Mouse (Mus musculus) layer of hippocampus, adult 9-11 months (tissue): Measurements from ENCODE around the gene Tmem107.
A peak's percentile ranks its signal among the peaks of the same experiment; 100 is the strongest.

Source experiments
- DNase-seq: peaks from one replicate; pipeline ENCODE4 v3.0.0; 2022

Tmem107 gene

GRCm38 (mm10) chr11:69059975-69060411 is 10.6 kb upstream of the Tmem107 start:
- DNase-seq, result peak; percentile 38

DNA sequence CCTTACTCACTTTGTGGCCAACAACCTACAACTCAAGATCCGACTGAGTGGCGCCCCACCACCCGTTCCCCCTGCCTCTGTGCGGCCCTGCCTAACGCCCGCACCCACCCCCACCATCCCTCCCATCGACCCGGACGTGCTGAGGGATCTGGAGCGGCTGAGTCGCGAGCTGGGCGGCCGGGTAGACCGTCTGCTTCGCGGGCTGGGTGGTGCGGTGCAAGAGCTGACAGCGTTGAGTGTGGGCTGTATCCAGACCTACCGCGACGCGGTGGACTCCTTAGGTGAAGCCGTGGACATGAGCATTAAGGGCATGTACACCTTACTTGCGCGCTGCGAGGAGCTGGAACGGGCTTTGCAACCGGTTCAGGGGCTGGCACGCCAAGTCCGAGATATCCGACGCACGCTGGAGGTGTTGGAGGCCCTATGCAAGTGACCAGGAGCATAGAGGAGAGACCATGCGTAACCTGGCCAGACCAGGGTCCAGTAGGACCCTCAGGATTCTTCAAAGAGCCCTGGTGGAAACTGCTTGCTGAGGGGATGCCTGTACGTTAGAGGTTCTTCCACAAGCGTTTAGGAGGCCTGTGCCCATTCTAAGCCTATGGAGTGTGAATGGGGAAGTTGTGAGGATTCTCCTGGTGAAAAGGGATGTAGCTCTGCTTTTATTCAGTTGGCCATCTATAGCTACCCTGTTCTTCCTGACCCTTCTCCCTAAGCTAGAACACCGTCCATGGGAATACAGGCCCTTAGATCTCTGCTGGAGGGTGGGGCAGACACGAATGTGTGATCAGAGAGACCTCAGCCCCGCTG is 10.0 kb upstream of the Tmem107 start:
- DNase-seq, result peak; percentile 42

DNA sequence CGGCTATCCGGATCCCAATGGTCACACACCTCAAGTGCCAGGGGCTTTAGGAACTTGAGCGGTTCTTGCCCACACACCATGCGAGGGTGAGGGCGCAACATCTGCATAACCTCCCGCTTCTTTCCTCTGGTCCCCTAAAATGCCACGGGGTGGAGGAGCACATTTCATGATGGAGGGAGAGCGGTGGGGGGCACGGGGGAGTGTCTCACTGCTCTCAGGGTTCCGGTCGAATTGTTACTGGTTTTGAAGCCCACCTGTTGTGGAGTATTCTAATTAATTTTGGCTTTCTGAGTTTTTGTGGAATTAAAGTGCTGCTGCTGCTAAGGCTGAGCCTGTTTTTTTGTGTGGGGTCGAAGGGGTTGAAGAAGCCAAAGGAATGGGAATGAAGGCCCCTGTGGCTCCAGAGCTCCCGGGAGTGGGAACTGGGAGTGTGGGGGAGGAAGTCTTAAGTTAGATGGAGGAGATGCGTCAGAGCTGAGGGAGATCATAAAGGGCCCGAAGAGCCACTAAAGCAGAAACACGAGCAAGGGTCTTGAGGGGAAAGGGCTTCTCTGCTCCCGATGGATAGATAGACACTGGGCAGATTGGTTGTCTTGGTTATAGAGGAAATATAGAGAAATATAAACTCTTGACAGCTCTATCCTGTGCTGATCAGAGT is 9.2 kb upstream of the Tmem107 start:
- peak; percentile 40 for DNase-seq

GRCm38 (mm10) chr11:69062194-69062760 is 8.3 kb upstream of the Tmem107 start:
- peak; percentile 66 for DNase-seq

- DNase-seq, result peak; percentile 94
Observed at GRCm38 (mm10) chr11:69062761-69063224, 7.8 kb upstream of the Tmem107 start.

- DNase-seq, result peak; percentile 52
Observed at GRCm38 (mm10) chr11:69063413-69064201, 7.0 kb upstream of the Tmem107 start.

- no peak for DNase-seq
Observed at GRCm38 (mm10) chr11:69064259-69065133, 6.1 kb upstream of the Tmem107 start.

DNA sequence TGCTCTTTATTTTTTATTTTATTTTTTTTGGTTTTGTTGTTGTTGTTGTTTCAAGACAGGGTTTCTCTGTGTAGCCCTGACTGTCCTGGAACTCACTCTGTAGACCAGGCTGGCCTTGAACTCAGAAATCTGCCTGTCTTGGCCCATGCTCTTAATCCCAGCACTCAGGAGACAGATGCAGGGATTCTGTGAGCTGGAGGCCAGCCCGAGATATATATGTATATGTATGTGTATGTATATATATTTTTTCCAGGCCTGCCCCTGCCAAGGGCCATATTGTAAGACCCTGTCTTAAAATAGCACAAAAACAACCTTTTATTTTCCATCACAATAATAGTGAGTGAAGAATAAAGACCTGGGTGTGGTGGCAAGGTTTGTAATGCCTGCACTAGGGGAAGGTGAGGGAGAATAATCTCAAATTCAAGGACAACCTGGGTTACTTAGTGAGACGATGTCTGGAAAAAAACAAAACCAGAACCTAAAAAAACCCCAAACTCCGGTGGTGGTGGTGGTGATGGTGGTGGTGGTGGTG is 5.1 kb upstream of the Tmem107 start:
- DNase-seq, result no peak

- peak; percentile 77 for DNase-seq
Observed at GRCm38 (mm10) chr11:69066163-69066861, 4.3 kb upstream of the Tmem107 start.

DNA sequence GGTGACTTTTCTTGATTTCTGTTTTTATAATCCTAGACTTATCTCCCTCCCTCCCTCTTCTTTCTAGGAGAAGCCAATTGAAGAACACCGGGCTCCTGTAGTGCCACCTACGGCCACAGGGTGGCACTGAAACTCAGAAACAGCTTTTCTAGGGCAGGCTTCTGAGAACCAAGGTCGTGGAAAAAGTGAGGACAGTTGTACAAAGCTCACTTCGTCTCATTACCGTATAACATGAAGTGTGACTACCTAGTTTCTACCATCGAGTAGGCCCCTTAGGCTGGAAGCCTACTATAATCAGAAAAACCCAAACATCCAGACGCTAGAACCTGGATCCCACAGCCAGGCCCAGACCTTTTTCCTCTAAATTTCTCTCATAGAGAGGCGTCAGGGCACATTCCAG is 3.6 kb upstream of the Tmem107 start:
- DNase-seq, result peak; percentile 81

GRCm38 (mm10) chr11:69067601-69068000 is 3.0 kb upstream of the Tmem107 start:
- DNase-seq, result no peak

GRCm38 (mm10) chr11:69070093-69070492 is 513 bp upstream of the Tmem107 start:
- DNase-seq, result no peak

- DNase-seq, result no peak
Observed at GRCm38 (mm10) chr11:69071262-69071661, 656 bp downstream of the Tmem107 start.

- DNase-seq, result no peak
Observed at GRCm38 (mm10) chr11:69072234-69072633, 1.6 kb downstream of the Tmem107 start.

DNA sequence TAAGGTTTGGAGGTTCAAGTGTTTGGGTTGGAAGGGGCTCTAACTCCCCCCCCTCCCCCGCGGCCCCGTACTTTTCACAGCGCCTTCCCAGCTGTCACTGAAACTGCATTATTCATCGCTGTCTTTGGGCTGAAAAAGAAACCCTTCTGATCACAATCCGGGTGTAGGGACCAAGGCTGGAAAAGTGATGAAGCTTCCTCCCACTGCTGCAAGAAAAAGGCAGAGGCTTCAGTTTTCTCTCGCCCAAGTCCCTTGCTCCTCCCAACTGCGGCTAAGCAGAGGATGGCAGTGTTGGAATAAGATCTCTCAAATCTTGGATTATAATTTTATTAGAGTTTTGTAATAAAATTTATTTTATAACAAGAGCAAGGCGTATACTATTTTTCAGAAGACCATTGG is 2.1 kb downstream of the Tmem107 start:
- DNase-seq, result no peak

- DNase-seq, result peak; percentile 96
Observed at GRCm38 (mm10) chr11:69073065-69073888, 2.7 kb downstream of the Tmem107 start.

- DNase-seq, result no peak
Observed at GRCm38 (mm10) chr11:69073951-69074775, 3.6 kb downstream of the Tmem107 start.

GRCm38 (mm10) chr11:69074776-69075069 is 4.1 kb downstream of the Tmem107 start:
- DNase-seq, result no peak

GRCm38 (mm10) chr11:69075764-69076479 is 5.3 kb downstream of the Tmem107 start:
- no peak for DNase-seq
